ENCODE assay signal across 8 mouse cellular contexts in the genomic region with DNA sequence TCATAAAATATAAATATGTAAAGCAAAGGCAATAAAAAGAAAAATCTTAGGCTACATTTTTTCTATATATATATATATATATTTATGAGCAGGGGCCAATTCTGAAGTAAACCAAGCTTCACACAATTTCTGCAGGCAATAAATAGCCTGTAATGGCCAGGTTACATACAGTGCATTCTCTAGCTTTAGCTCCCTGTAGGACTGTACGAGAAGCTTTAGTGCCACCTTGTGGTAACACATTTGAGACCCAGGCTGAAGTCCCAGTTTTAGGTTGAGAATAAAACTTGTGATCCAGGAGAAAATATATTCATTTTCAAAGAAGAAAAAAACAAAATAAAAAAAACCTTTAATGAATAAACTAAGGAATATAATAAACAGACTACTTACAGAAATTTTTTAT. TPM values are rescaled to one million over a fixed set of nuclear protein-coding genes. Genes with fewer than 3 reads are reported as not detected.
DNase-seq lines count a peak whose midpoint lies in the region; ATAC-seq lines count a peak whose summit lies in the region.

No protein-coding gene starts in this region.

- no peaks in the 10 kb centered on the region for H3K27me3 ChIP-seq in forebrain, embryonic 11.5 days (ENCODE audit: control insufficient read depth, insufficient read depth, low read length)
- no peaks in the 10 kb centered on the region for H3K27me3 ChIP-seq in forebrain, embryonic 10.5 days (ENCODE audit: poor library complexity, severe bottlenecking)
- H3K27me3 ChIP-seq in hindbrain, embryonic 15.5 days, result no peaks in the 10 kb centered on the region

- intact Hi-C loops in left cerebral cortex, postnatal 14 days (cut with DNase I), result loop anchor here (10.0 kb wide), 2 partner anchors 319 to 399 kb away; no protein-coding TSS in a partner anchor

- no peak for DNase-seq in forebrain, embryonic 11.5 days (ENCODE audit: low spot score)
- DNase-seq in forebrain, embryonic 10.5 days (ENCODE audit: extremely low spot score, low spot score), result no peak
- peak; percentile 74 for DNase-seq in 3T3-L1 (ENCODE audit: low read depth, low spot score)
- DNase-seq in brain, adult 2 months (ENCODE audit: low read depth, low spot score), result peak; percentile 64
- peak; percentile 59 to 66 for DNase-seq in left cerebral cortex, postnatal 14 days (ENCODE audit: low spot score in 2 of 2)
- DNase-seq in right cerebral cortex, postnatal 10 days (ENCODE audit: low spot score in 2 of 2), result peak; percentile 45 to 54
- no peak for DNase-seq in spleen, postnatal 10 days (ENCODE audit: low spot score in 2 of 2)

- H3K9me3 ChIP-seq in forebrain, embryonic 11.5 days (ENCODE audit: control insufficient read depth, low read length), result no peaks in the 10 kb centered on the region
- H3K9me3 ChIP-seq in forebrain, embryonic 10.5 days, result no peaks in the 10 kb centered on the region
- no peaks in the 10 kb centered on the region for H3K9me3 ChIP-seq in hindbrain, embryonic 15.5 days

- no peak overlapping the region for H3K9ac ChIP-seq in forebrain, embryonic 11.5 days (ENCODE audit: low read length)
- no peak overlapping the region for H3K9ac ChIP-seq in hindbrain, embryonic 15.5 days

- 10% methylated on average over 1 of the region's 1 CpGs for WGBS in forebrain, embryonic 11.5 days
- WGBS in forebrain, embryonic 10.5 days, result 24% methylated on average over 1 of the region's 1 CpGs
- 13% methylated on average over 1 of the region's 1 CpGs for WGBS in hindbrain, embryonic 15.5 days

- no peak overlapping the region for H3K27ac ChIP-seq in forebrain, embryonic 11.5 days (ENCODE audit: low read depth, low read length)
- no peak overlapping the region for H3K27ac ChIP-seq in forebrain, embryonic 10.5 days
- no peak overlapping the region for H3K27ac ChIP-seq in hindbrain, embryonic 15.5 days (replicated peaks)

- H3K36me3 ChIP-seq in forebrain, embryonic 11.5 days (ENCODE audit: control insufficient read depth, insufficient read depth, low read length), result no peaks in the 10 kb centered on the region
- H3K36me3 ChIP-seq in forebrain, embryonic 10.5 days (replicated peaks), result no peaks in the 10 kb centered on the region
- no peaks in the 10 kb centered on the region for H3K36me3 ChIP-seq in hindbrain, embryonic 15.5 days

- no peak overlapping the region for H3K4me2 ChIP-seq in forebrain, embryonic 11.5 days (ENCODE audit: low read depth, low read length, severe bottlenecking)
- no peak overlapping the region for H3K4me2 ChIP-seq in hindbrain, embryonic 15.5 days

- H3K4me1 ChIP-seq in forebrain, embryonic 11.5 days (replicated peaks; ENCODE audit: control insufficient read depth, insufficient read depth, low read length), result no peaks in the 10 kb centered on the region
- H3K4me1 ChIP-seq in forebrain, embryonic 10.5 days, result no peaks in the 10 kb centered on the region
- H3K4me1 ChIP-seq in hindbrain, embryonic 15.5 days (replicated peaks), result no peaks in the 10 kb centered on the region

- ATAC-seq in forebrain, embryonic 11.5 days (replicated peaks; ENCODE audit: low FRiP score), result peak; percentile 79
- ATAC-seq in hindbrain, embryonic 15.5 days (ENCODE audit: low FRiP score, low read depth), result peak; percentile 75; the same call in 1 of the 2 replicates

- no peak overlapping the region for H3K4me3 ChIP-seq in forebrain, embryonic 11.5 days (ENCODE audit: low read depth, low read length)
- H3K4me3 ChIP-seq in forebrain, embryonic 10.5 days, result no peak overlapping the region
- H3K4me3 ChIP-seq in hindbrain, embryonic 15.5 days, result no peak overlapping the region

RNA-seq across cellular contexts. Expression of a gene that starts 36.9 kb away (rescaled TPM):
- polyA plus RNA-seq in forebrain, embryonic 11.5 days (2014; fragmentation: Nextera tagmentation; extraction: Ambion mirVana), result 0.33 and 0.49 TPM in 2 replicates
- 0.92 and 3.7 TPM in 2 replicates for polyA plus RNA-seq in forebrain, embryonic 10.5 days (2016; fragmentation: Nextera tagmentation; extraction: Ambion mirVana)
- 1.7 and 2.7 TPM in 2 replicates for polyA plus RNA-seq in hindbrain, embryonic 15.5 days (2015; fragmentation: Nextera tagmentation; extraction: Ambion mirVana)
- 1 to 10 TPM; 1.6 to 2.5 TPM for total RNA-seq in left cerebral cortex, postnatal 14 days (2021)

Comparison
In these comparisons a context has a peak if more than half of its experiments do, and no peak if none do; other contexts are left out.
1. DNase-seq: peak in 3T3-L1 (single experiment), brain, adult 2 months (single experiment), left cerebral cortex, postnatal 14 days (2 of 2) and right cerebral cortex, postnatal 10 days (2 of 2); none in forebrain, embryonic 11.5 days (single experiment), forebrain, embryonic 10.5 days (single experiment) and spleen, postnatal 10 days (0 of 2).